Mouse (Mus musculus): ENCODE measurements around the gene Herc3.

Gene Herc3

GRCm38 (mm10) chr6:58920735-58921134 lies 89.5 kb downstream of the Herc3 start:
- DNase-seq (ENCODE audit: low read depth), result no peak

DNA sequence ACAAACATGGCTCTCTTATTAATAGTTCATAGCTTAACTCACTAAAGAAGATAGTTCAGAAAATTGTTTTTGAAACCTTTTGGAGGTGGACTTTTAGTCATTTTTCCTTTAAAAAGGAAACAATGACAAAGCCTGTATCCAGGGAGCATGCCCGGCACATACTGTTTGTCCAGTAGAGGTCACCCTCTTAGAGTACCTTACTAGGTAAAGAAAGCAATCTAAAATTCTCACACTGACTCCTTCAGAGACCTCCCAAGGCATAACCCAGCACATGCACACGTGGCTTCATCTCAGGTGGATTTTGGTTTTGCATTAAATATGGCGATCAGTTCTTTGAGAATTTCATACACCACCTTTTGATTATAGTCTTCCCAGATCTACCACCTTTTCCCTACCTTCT lies 90.4 kb downstream of the Herc3 start:
- no peak for DNase-seq (ENCODE audit: low read depth)

DNA sequence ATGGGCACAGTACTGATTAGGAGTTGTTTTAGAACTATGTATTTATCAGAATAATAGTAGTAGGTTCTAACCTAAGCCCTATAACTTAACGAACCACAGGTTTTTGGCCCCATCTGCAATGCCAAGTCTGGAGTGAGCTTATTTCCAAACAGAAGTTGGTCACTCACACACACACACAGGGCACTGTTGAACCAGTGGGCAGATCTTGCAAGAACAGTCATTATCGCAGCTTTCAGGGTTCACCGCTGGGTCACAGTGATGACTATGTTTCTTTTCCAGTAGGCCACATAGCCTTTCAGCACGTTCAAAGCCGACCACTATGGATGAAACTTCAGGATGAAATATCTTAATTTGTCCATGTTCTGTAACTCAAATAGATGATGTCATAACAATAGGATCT lies 91.2 kb downstream of the Herc3 start:
- DNase-seq (ENCODE audit: low read depth), result no peak

DNA sequence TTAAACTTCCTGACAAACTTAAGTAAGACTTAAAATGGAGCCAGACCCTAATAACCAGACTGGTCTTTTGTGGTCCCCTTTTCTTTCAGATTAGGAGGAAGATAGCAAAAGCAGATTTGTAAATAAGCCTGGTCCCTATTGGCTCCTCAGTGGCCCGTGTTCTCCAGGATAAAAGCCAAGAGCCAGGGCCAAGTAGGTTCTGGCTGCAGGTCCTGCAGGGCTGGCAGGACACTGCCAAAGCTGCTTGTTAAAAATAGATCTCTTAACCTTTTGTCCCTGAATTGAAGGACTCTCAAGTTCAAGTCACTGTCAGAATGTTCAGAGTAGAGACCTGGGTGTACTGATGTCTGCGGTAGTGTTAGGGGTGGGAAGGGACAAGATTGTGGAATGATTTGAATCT lies 96.6 kb downstream of the Herc3 start:
- no peak for DNase-seq (ENCODE audit: low read depth)

GRCm38 (mm10) chr6:58929911-58930431 lies 98.7 kb downstream of the Herc3 start:
- no peak for DNase-seq (ENCODE audit: low read depth)

DNA sequence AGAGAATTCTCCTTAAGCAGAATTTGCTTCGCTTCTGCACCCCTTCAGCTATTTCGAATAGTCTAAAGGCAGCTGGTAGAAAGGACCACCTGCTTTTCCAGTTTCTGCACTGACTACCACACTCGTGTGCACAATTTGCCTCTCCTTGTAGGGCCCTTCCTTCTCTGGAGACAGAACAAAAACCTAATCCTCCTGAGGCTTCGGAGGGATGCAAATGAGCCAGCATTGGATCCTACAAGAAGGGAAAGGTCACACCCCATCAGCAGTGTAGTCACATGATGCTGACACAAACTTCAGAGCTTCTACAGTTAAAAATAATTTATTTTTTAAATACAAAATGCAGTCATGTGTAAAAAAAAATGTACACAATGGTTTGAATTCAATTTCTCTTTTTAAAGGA lies 99.9 kb downstream of the Herc3 start:
- DNase-seq (ENCODE audit: low read depth), result no peak

DNA sequence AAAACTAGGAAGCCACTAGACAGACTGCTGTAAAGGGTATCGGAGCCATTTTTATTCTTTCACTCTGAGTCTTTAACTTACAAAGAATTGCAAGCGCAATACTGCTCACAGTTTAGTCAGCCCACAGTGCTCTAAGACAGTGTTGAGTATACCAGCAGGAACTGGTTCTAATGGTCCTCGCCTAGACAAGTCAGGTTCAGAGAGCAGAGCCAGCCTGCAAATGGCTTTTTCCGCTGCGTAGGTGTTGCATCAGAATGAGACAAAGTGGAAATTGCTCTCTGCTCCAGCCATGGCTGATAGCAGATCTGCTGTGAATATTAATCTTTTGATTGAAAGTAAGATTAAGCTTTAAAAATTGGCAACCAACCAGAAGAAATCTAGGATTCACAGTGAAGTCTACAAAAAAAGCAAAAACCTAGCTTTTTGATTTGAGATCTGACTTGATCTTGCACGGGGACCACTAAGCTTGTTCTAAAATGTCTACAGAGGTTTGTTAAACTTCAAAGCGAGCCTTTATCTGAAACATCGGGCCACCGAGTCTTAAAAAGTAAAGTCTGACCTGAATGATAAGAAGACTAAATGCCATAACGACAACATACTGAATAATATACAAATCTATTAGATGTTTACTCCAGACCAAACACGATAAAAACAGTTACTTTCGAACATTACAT lies 101.4 kb downstream of the Herc3 start:
- no peak for DNase-seq (ENCODE audit: low read depth)

- no peak for DNase-seq (ENCODE audit: low read depth)
Observed at GRCm38 (mm10) chr6:58933189-58933913, 102.1 kb downstream of the Herc3 start.

DNA sequence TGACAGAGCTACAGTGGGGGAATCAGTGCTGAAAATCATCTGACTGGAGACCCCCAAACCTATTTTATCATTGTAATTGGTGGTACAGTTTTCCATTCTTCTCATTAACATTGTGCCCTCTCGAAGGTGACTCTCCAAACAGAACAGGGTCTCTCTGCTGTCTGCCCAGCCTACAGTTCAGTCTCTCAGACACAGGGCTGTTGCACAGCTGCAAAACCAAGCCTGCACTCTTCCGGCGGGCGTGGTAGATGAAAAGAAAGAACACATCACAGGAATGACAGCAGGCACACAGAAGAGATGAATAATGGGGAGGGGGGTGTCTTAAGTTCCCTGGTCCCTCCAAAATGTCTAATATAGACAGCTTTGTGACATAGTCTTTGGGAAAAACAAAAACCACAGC lies 102.9 kb downstream of the Herc3 start:
- no peak for DNase-seq (ENCODE audit: low read depth)

- no peak for DNase-seq (ENCODE audit: low read depth)
Observed at GRCm38 (mm10) chr6:58937726-58938125, 106.5 kb downstream of the Herc3 start.

GRCm38 (mm10) chr6:58942276-58942675 lies 111.0 kb downstream of the Herc3 start:
- DNase-seq (ENCODE audit: low read depth), result no peak

GRCm38 (mm10) chr6:58943958-58944357 lies 112.7 kb downstream of the Herc3 start:
- DNase-seq (ENCODE audit: low read depth), result no peak

DNA sequence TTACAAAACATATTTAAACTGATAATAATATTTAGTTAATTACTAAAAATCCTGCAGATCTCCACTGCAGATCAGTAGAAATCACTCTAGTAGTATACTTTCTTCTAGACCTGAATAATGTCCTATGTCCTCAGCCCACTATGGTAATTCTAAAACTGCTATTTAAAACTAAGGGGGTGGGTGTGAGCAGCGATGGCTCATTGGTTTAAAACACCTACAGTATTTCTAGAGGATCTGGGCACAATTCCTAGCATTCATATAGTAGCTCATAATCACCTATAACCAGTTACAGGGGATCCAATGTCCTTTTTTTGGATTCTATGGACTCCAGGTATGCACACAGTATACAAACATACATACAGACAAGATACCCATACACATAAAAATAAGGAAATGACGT lies 115.0 kb downstream of the Herc3 start:
- DNase-seq (ENCODE audit: low read depth), result no peak

- DNase-seq (ENCODE audit: low read depth), result no peak
Observed at GRCm38 (mm10) chr6:58946840-58947239, 115.6 kb downstream of the Herc3 start.

DNA sequence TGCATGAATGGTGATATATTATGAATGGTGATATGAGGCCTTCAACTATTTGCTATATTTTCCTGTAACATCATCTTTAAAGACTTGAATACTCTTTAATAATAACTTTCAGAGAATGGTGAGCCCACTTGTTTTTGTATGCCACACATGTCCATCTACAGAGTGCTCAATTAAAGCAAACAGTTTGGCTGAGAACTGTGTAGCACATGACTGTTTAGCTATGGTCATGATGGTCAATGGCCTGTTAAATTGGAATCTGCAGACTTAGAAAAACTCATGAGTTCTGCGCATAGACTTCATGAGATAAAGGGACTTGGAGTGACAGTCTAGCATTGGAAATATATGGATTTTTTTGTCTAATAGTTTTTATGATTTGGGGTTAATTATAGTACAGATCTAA lies 119.1 kb downstream of the Herc3 start:
- no peak for DNase-seq (ENCODE audit: low read depth)

- no peak for DNase-seq (ENCODE audit: low read depth)
Observed at GRCm38 (mm10) chr6:58951128-58951992, 120.1 kb downstream of the Herc3 start.

GRCm38 (mm10) chr6:58960523-58960922 lies 129.3 kb downstream of the Herc3 start:
- DNase-seq (ENCODE audit: low read depth), result no peak

- no peak for DNase-seq (ENCODE audit: low read depth)
Observed at GRCm38 (mm10) chr6:58962691-58963090, 131.4 kb downstream of the Herc3 start.

DNA sequence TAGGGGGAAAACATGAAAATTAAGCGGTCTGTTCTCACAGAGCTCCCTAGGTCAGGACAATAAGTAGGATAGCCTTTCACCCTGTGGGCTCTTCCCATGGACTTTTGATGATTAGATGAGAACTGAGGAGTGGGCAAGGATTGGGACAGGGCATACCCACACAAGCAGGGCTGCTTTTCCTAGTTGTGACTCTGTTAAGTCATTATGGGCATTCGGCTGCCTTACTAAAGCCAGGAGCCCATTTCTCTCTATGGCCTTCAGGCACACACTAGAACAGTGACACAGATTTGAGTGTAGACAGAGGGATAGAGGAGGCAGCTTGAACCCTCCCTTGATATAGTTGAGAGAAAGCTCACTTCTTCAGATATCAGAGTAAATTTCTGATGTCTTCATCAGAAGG lies 132.8 kb downstream of the Herc3 start:
- DNase-seq (ENCODE audit: low read depth), result no peak

GRCm38 (mm10) chr6:58964565-58964964 lies 133.3 kb downstream of the Herc3 start:
- no peak for DNase-seq (ENCODE audit: low read depth)

- DNase-seq (ENCODE audit: low read depth), result no peak
Observed at GRCm38 (mm10) chr6:58965071-58965831, 134.0 kb downstream of the Herc3 start.

- DNase-seq (ENCODE audit: low read depth), result no peak
Observed at GRCm38 (mm10) chr6:58968272-58968671, 137.0 kb downstream of the Herc3 start.
